Mouse (Mus musculus) kidney, postnatal 0 days (tissue): Measurements from ENCODE around the gene Rad51c. TPM values are rescaled to one million over a fixed set of nuclear protein-coding genes. Genes with fewer than 3 reads are reported as not detected.
"Not testable (repeated sequence)": the region's sequence is repeated elsewhere in the genome, so short reads cannot be mapped to it uniquely, and the experiment has no call there.

Experiments used
- ATAC-seq: fragments of 200-750 bp; cut with Nextera tagmentation; replicated peaks from 2 replicates; pipeline ENCODE4 v1.8.0; 2017; ENCODE audit warnings: low read depth, moderate number of reproducible peaks, moderate TSS enrichment, moderate library complexity; ENCODE audit not compliant: low FRiP score
- DNase-seq: peaks from one replicate; pipeline ENCODE4 v3.0.0-alpha.2; 2016; ENCODE audit warnings: low spot score
- H3K27ac ChIP-seq: fragments of 300-500 bp; sonication (generic); 2 replicates; pipeline ENCODE4 v1.5.1; 2014; ENCODE audit warnings: mild to moderate bottlenecking
- H3K27me3 ChIP-seq: fragments of 300-500 bp; sonication (generic); 2 replicates; pipeline ENCODE4 v1.6.1; 2014; ENCODE audit warnings: low read length, mixed read lengths; ENCODE audit not compliant: insufficient read depth
- H3K36me3 ChIP-seq: fragments of 300-500 bp; sonication (generic); 2 replicates; pipeline ENCODE4 v1.6.1; 2014; ENCODE audit warnings: low read length, mixed read lengths; ENCODE audit not compliant: insufficient read depth
- H3K4me1 ChIP-seq: fragments of 300-500 bp; sonication (generic); replicated peaks from 2 replicates; pipeline ENCODE4 v1.6.1; 2014; ENCODE audit warnings: antibody characterized with exemption, low read length, mixed read lengths; ENCODE audit not compliant: insufficient read depth
- H3K4me2 ChIP-seq: fragments of 300-500 bp; sonication (generic); 2 replicates; pipeline ENCODE4 v1.6.1; 2014; ENCODE audit warnings: mild to moderate bottlenecking, low read length, moderate library complexity, mixed read lengths
- H3K4me3 ChIP-seq: fragments of 300-500 bp; sonication (generic); replicated peaks from 2 replicates; pipeline ENCODE4 v1.5.1; 2014; ENCODE audit warnings: low read depth, low read length
- H3K9ac ChIP-seq: fragments of 300-500 bp; sonication (generic); 2 replicates; pipeline ENCODE4 v1.6.1; 2014; ENCODE audit warnings: low read depth, low read length
- H3K9me3 ChIP-seq: fragments of 300-500 bp; sonication (generic); replicated peaks from 2 replicates; pipeline ENCODE4 v1.6.1; 2016; ENCODE audit warnings: low read length, inconsistent platforms, mixed read lengths
- CTCF ChIP-seq: IDR thresholded peaks from 2 replicates; pipeline ENCODE4 v1.5.1; 2016; ENCODE audit warnings: antibody characterized with exemption, low read depth, mild to moderate bottlenecking, moderate library complexity
- WGBS: fragments of 180-500 bp; shearing (Covaris S2); extraction: QIAGEN DNeasy Blood & Tissue Kit; methylation state at CpG from one replicate; pipeline ENCODE4 v1.1.7; 2014; 5-methylcytosine and 5-hydroxymethylcytosine counted together
- polyA plus RNA-seq: library from polyadenylated mRNA; unstranded; fragments of >200 nt; fragmentation: Nextera tagmentation; extraction: Ambion mirVana; gene quantifications from 2 replicates; pipeline ENCODE4 v1.2.1, GENCODE M21; 2015

Gene Rad51c
- polyA plus RNA-seq, 1 experiment from 2014 or later: 3.5 TPM

GRCm38 (mm10) chr11:87439796-87440420 is 35.2 kb upstream of the Rad51c start:
- Histone ChIP-seq H3K9me3 (no peaks in the 10 kb centered on the region), H3K27ac (no peak overlapping the region), H3K36me3 (no peaks in the 10 kb centered on the region), H3K27me3 (no peaks in the 10 kb centered on the region), H3K9ac (no peak overlapping the region), H3K4me2 (no peak overlapping the region), H3K4me3 (no peak overlapping the region), H3K4me1 (no peaks in the 10 kb centered on the region)
- WGBS: 74% methylated on average over 10 of the region's 10 CpGs
- no peak for DNase-seq
- ATAC-seq: no peak
- no peak for TF ChIP-seq CTCF

- DNase-seq (no peak), ATAC-seq (no peak)
- Histone ChIP-seq H3K4me3 (no peak overlapping the region), H3K36me3 (no peaks in the 10 kb centered on the region), H3K27ac (no peak overlapping the region), H3K4me2 (no peak overlapping the region), H3K27me3 (no peaks in the 10 kb centered on the region), H3K4me1 (no peaks in the 10 kb centered on the region), H3K9me3 (no peaks in the 10 kb centered on the region), H3K9ac (no peak overlapping the region)
- WGBS: 43% methylated on average over 5 of the region's 5 CpGs
- TF ChIP-seq CTCF: peak; percentile 24; the same call in 1 of the 2 replicates
Measured at GRCm38 (mm10) chr11:87436326-87437232, 31.8 kb upstream of the Rad51c start.

GRCm38 (mm10) chr11:87435107-87435506 is 30.4 kb upstream of the Rad51c start:
- not testable (repeated sequence) for H3K9ac ChIP-seq, H3K4me2 ChIP-seq, DNase-seq, H3K27ac ChIP-seq, H3K9me3 ChIP-seq, H3K36me3 ChIP-seq, H3K4me1 ChIP-seq, ATAC-seq, H3K4me3 ChIP-seq, H3K27me3 ChIP-seq
- 93% methylated on average over 2 of the region's 2 CpGs for WGBS

- no peak overlapping the region for H3K4me2 ChIP-seq
- H3K4me3 ChIP-seq: no peak overlapping the region
- H3K4me1 ChIP-seq: no peaks in the 10 kb centered on the region
- no peaks in the 10 kb centered on the region for H3K27me3 ChIP-seq
- DNase-seq: no peak
- no peak for TF ChIP-seq CTCF
- H3K9ac ChIP-seq: peak overlapping the region; percentile 18; the same call in 1 of the 2 replicates
- no peaks in the 10 kb centered on the region for H3K9me3 ChIP-seq
- no peaks in the 10 kb centered on the region for H3K36me3 ChIP-seq
- WGBS: 44% methylated on average over 6 of the region's 6 CpGs
- no peak for ATAC-seq
- H3K27ac ChIP-seq: no peak overlapping the region
Measured at GRCm38 (mm10) chr11:87432933-87433669, 28.3 kb upstream of the Rad51c start.

- H3K27ac ChIP-seq: no peak overlapping the region
- WGBS: 54% methylated on average over 1 of the region's 1 CpGs
- ATAC-seq (no peak), DNase-seq (no peak)
- H3K9ac ChIP-seq: no peak overlapping the region
- no peak overlapping the region for H3K4me2 ChIP-seq
- H3K27me3 ChIP-seq: no peaks in the 10 kb centered on the region
- H3K9me3 ChIP-seq: no peaks in the 10 kb centered on the region
- H3K4me3 ChIP-seq: no peak overlapping the region
- H3K36me3 ChIP-seq: no peaks in the 10 kb centered on the region
- H3K4me1 ChIP-seq: no peaks in the 10 kb centered on the region
- TF ChIP-seq CTCF: no peak
Measured at GRCm38 (mm10) chr11:87432447-87432846, 27.7 kb upstream of the Rad51c start.

GRCm38 (mm10) chr11:87431813-87432212 is 27.1 kb upstream of the Rad51c start:
- not testable (repeated sequence) for H3K36me3 ChIP-seq, H3K27me3 ChIP-seq, ATAC-seq, H3K4me2 ChIP-seq, H3K9me3 ChIP-seq, H3K4me1 ChIP-seq, DNase-seq, H3K4me3 ChIP-seq, H3K27ac ChIP-seq, H3K9ac ChIP-seq
- WGBS: 95% methylated on average over 8 of the region's 8 CpGs
